Mouse (Mus musculus): ENCODE results near the gene Nbea.
"Not testable (repeated sequence)": the region's sequence is repeated elsewhere in the genome, so short reads cannot be mapped to it uniquely, and the experiment has no call there.

Gene Nbea

GRCm38 (mm10) chr3:55652321-55652720 is 531.2 kb downstream of the Nbea start:
- no peak for DNase-seq

- no peak for DNase-seq
These were observed 531.6 kb downstream of the Nbea start for GRCm38 (mm10) chr3:55651877-55652276.

GRCm38 (mm10) chr3:55649541-55649940 is 534.0 kb downstream of the Nbea start:
- no peak for DNase-seq

GRCm38 (mm10) chr3:55648299-55648698 is 535.2 kb downstream of the Nbea start:
- DNase-seq, result no peak

GRCm38 (mm10) chr3:55647176-55647575 is 536.3 kb downstream of the Nbea start:
- DNase-seq, result no peak

- no peak for DNase-seq
These were observed 537.1 kb downstream of the Nbea start for GRCm38 (mm10) chr3:55646437-55646836.

GRCm38 (mm10) chr3:55644035-55644618 is 539.4 kb downstream of the Nbea start:
- peak; percentile 24 for DNase-seq

- no peak for DNase-seq
These were observed 545.8 kb downstream of the Nbea start for GRCm38 (mm10) chr3:55637660-55638059.

- peak; percentile 28 for DNase-seq
These were observed 547.8 kb downstream of the Nbea start for GRCm38 (mm10) chr3:55635542-55636172.

GRCm38 (mm10) chr3:55627054-55627453 is 556.4 kb downstream of the Nbea start:
- no peak for DNase-seq

GRCm38 (mm10) chr3:55621958-55622357 is 561.5 kb downstream of the Nbea start:
- DNase-seq, result not testable (repeated sequence)

- no peak for DNase-seq
These were observed 565.1 kb downstream of the Nbea start for GRCm38 (mm10) chr3:55618396-55618795.

- peak; percentile 70 for DNase-seq
These were observed 570.9 kb downstream of the Nbea start for GRCm38 (mm10) chr3:55612459-55613115.

GRCm38 (mm10) chr3:55612023-55612422 is 571.5 kb downstream of the Nbea start:
- no peak for DNase-seq

GRCm38 (mm10) chr3:55610191-55610590 is 573.3 kb downstream of the Nbea start:
- DNase-seq, result no peak

- no peak for DNase-seq
These were observed 583.2 kb downstream of the Nbea start for GRCm38 (mm10) chr3:55600286-55600685.

GRCm38 (mm10) chr3:55599366-55600085 is 584.0 kb downstream of the Nbea start:
- DNase-seq, result peak; percentile 38

- no peak for DNase-seq
These were observed 584.8 kb downstream of the Nbea start for GRCm38 (mm10) chr3:55598681-55599080.

GRCm38 (mm10) chr3:55593312-55593711 is 590.2 kb downstream of the Nbea start:
- DNase-seq, result no peak

- DNase-seq, result no peak
These were observed 592.8 kb downstream of the Nbea start for GRCm38 (mm10) chr3:55590727-55591126.

- no peak for DNase-seq
These were observed 593.2 kb downstream of the Nbea start for GRCm38 (mm10) chr3:55590291-55590690.

GRCm38 (mm10) chr3:55589402-55589944 is 594.0 kb downstream of the Nbea start:
- no peak for DNase-seq
